Mouse (Mus musculus) adrenal gland, postnatal 14 days (tissue): ENCODE data around the gene Lrrc26. TPM values are rescaled to one million over a fixed set of nuclear protein-coding genes. Genes with fewer than 3 reads are reported as not detected.

ENCODE experiments used
- total RNA-seq: library from RNA; stranded (reverse); gene quantifications from 2 replicates; pipeline ENCODE4 v1.2.3, GENCODE M21; 2021

Gene Lrrc26
- total RNA-seq, 1 experiment from 2014 or later = not detected

Other genes with a start within 250 kb of the Lrrc26 start
- 58.5 and 61.2 TPM in 2 replicates for gene Nsmf, start 235.6 kb upstream of the Lrrc26 start, total RNA-seq
- 1.3 and 7.7 TPM in 2 replicates for gene Entpd8, start 209.6 kb upstream of the Lrrc26 start, total RNA-seq
- not detected in 2 replicates for gene Noxa1, start 194.8 kb upstream of the Lrrc26 start, total RNA-seq
- 8.7 and 9.5 TPM in 2 replicates for gene Nrarp, start 109.2 kb upstream of the Lrrc26 start, total RNA-seq
- gene Tor4a, start 93.0 kb upstream of the Lrrc26 start, total RNA-seq = 13.9 and 21.3 TPM in 2 replicates
- gene Nelfb, start 78.4 kb upstream of the Lrrc26 start, total RNA-seq = 41.6 and 47.1 TPM in 2 replicates
- not detected in 2 replicates for gene Stpg3, start 75.3 kb upstream of the Lrrc26 start, total RNA-seq
- not detected in 2 replicates for gene Fam166a, start 71.2 kb upstream of the Lrrc26 start, total RNA-seq
- gene Tubb4b, start 65.2 kb upstream of the Lrrc26 start, total RNA-seq = 290 and 294 TPM in 2 replicates
- not detected in 2 replicates for gene Slc34a3, start 55.6 kb upstream of the Lrrc26 start, total RNA-seq
- gene Rnf224, start 53.1 kb upstream of the Lrrc26 start, total RNA-seq = not detected in 2 replicates
- gene Rnf208, start 47.7 kb upstream of the Lrrc26 start, total RNA-seq = 7.2 and 7.9 TPM in 2 replicates
- gene Cysrt1, start 47.5 kb upstream of the Lrrc26 start, total RNA-seq = not detected in 2 replicates
- 3.3 and 3.9 TPM in 2 replicates for gene AL732309.1, start 43.1 kb upstream of the Lrrc26 start, total RNA-seq
- gene Tmem203, start 34.5 kb upstream of the Lrrc26 start, total RNA-seq = 25.6 and 31.0 TPM in 2 replicates
- gene Tprn, start 27.3 kb upstream of the Lrrc26 start, total RNA-seq = 10.9 and 13.4 TPM in 2 replicates
- 45.8 and 49.8 TPM in 2 replicates for gene Ssna1, start 17.5 kb upstream of the Lrrc26 start, total RNA-seq
- gene Anapc2, start 17.4 kb upstream of the Lrrc26 start, total RNA-seq = 63.9 and 66.1 TPM in 2 replicates
- not detected in 2 replicates for gene Tmem210, start 1.8 kb upstream of the Lrrc26 start, total RNA-seq
- gene Grin1, start 29.3 kb downstream of the Lrrc26 start, total RNA-seq = 9.7 and 11.0 TPM in 2 replicates
- gene Man1b1, start 42.4 kb downstream of the Lrrc26 start, total RNA-seq = 43.1 and 45.7 TPM in 2 replicates
- 19.9 and 20.8 TPM in 2 replicates for gene Dpp7, start 66.4 kb downstream of the Lrrc26 start, total RNA-seq
- gene Uap1l1, start 75.8 kb downstream of the Lrrc26 start, total RNA-seq = 8.7 and 11.8 TPM in 2 replicates
- gene Sapcd2, start 82.4 kb downstream of the Lrrc26 start, total RNA-seq = 3.4 and 3.5 TPM in 2 replicates
- 7.6 and 9.5 TPM in 2 replicates for gene Entpd2, start 106.0 kb downstream of the Lrrc26 start, total RNA-seq
- gene Npdc1, start 109.4 kb downstream of the Lrrc26 start, total RNA-seq = 77.2 and 90.9 TPM in 2 replicates
- 4.7 TPM in 1 of 2 replicates, not detected in the other for gene Fut7, start 133.4 kb downstream of the Lrrc26 start, total RNA-seq
- gene Abca2, start 138.8 kb downstream of the Lrrc26 start, total RNA-seq = 29.3 and 30.1 TPM in 2 replicates
- gene Clic3, start 166.9 kb downstream of the Lrrc26 start, total RNA-seq = 0.74 and 1.0 TPM in 2 replicates
- 36.2 and 42.6 TPM in 2 replicates for gene Paxx, start 171.2 kb downstream of the Lrrc26 start, total RNA-seq
- gene Ptgds, start 180.1 kb downstream of the Lrrc26 start, total RNA-seq = 8.7 and 9.9 TPM in 2 replicates
- not detected in 2 replicates for gene Lcn12, start 204.0 kb downstream of the Lrrc26 start, total RNA-seq
- gene Fbxw5, start 210.8 kb downstream of the Lrrc26 start, total RNA-seq = 79.3 and 81.4 TPM in 2 replicates
- 4.4 and 36.5 TPM in 2 replicates for gene C8g, start 211.8 kb downstream of the Lrrc26 start, total RNA-seq